In the genomic region with DNA sequence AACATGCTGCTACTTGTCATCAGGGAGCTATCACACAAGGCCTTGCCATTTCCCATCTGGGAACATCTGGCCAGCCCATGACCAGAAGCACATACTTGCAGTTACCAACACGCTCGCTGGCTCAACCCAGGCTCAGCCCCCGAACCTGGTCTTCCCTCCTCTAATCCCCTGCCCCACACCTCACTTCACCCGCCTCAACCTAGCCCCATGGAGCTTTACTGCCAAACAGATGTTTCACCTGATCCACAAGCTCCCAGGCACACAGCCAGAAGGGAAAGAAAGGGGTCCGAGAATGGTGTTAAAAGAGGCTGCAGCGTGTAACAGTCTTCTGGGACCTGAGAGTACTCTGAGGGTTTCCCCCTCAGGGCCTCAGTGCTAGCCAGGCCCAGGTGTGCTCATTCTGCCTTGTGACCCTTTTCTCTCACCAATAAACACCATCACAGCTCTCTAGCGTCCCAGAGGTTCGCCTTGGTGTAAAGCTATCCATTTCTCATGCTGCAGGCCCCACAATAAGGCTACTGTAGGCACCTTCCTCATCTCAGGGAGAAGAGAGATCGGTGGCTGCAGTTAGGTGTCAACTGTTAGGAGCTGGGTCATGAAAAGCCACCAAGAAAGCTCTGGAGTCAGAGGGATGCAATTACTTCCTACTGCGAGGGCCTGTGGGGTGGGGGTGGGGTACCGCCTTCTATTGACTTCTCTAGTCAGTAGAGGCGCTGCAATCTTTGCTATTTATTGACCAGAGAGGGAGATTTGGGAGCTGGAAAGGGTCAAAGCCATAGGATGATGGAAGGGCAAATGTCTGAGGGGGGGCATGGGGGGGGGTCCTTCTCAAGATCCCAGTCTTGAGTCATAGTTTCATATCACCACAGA, we compare ENCODE assay signal across 13 mouse cellular contexts.
A peak's percentile ranks its signal among the peaks of the same experiment; 100 is the strongest.
DNase-seq lines count a peak whose midpoint lies in the region; ATAC-seq and TF ChIP-seq lines count a peak whose summit lies in the region.
"Had no signal": no experiment of that assay in that cellular context is flagged by ENCODE, and none has a peak within 500 bp of the region (broad histone marks: within the 10 kb centered on the region; RNA-seq: fewer than 3 reads in every experiment).

No protein-coding gene starts in this region.

- H3K4me1 ChIP-seq in forebrain, embryonic 10.5 days, result peaks cover 89% of the 10 kb centered on the region
- H3K4me1 ChIP-seq in forebrain, embryonic 13.5 days, result peaks cover 88% of the 10 kb centered on the region
- no peaks in the 10 kb centered on the region for H3K4me1 ChIP-seq in liver, postnatal 0 days (ENCODE audit: insufficient read depth)
- no peaks in the 10 kb centered on the region; the same call in 1 of the 2 replicates for H3K4me1 ChIP-seq in liver, embryonic 12.5 days
- peaks cover 19% of the 10 kb centered on the region for H3K4me1 ChIP-seq in embryonic facial prominence, embryonic 15.5 days
- peaks cover 56% of the 10 kb centered on the region for H3K4me1 ChIP-seq in limb, embryonic 13.5 days

- H3K27me3 ChIP-seq in forebrain, embryonic 10.5 days (ENCODE audit: poor library complexity, severe bottlenecking), result no peaks in the 10 kb centered on the region
- H3K27me3 ChIP-seq in forebrain, embryonic 13.5 days, result no peaks in the 10 kb centered on the region
- H3K27me3 ChIP-seq in liver, postnatal 0 days (ENCODE audit: insufficient read depth, low read length), result no peaks in the 10 kb centered on the region
- no peaks in the 10 kb centered on the region for H3K27me3 ChIP-seq in liver, embryonic 12.5 days (replicated peaks)
- no peaks in the 10 kb centered on the region for H3K27me3 ChIP-seq in embryonic facial prominence, embryonic 15.5 days
- H3K27me3 ChIP-seq in limb, embryonic 13.5 days, result peaks cover 36% of the 10 kb centered on the region

- H3K4me3 ChIP-seq in forebrain, embryonic 10.5 days, result no peak overlapping the region
- H3K4me3 ChIP-seq in forebrain, embryonic 13.5 days, result no peak overlapping the region
- no peak overlapping the region for H3K4me3 ChIP-seq in liver, postnatal 0 days (ENCODE audit: low read depth, low read length)
- H3K4me3 ChIP-seq in liver, embryonic 12.5 days, result no peak overlapping the region
- H3K4me3 ChIP-seq in embryonic facial prominence, embryonic 15.5 days (replicated peaks), result no peak overlapping the region
- H3K4me3 ChIP-seq in limb, embryonic 13.5 days, result no peak overlapping the region

- no peak overlapping the region for H3K9ac ChIP-seq in forebrain, embryonic 13.5 days
- H3K9ac ChIP-seq in liver, postnatal 0 days (replicated peaks), result no peak overlapping the region
- no peak overlapping the region for H3K9ac ChIP-seq in liver, embryonic 12.5 days
- no peak overlapping the region for H3K9ac ChIP-seq in embryonic facial prominence, embryonic 15.5 days
- H3K9ac ChIP-seq in limb, embryonic 13.5 days, result no peak overlapping the region
- H3K9ac ChIP-seq: lung, embryonic 14.5 days had no signal

- TF ChIP-seq CTCF in liver, postnatal 0 days (IDR thresholded peaks at IDR 0.05; ENCODE audit: low read depth), result 0 out of 2 replicates have a peak, but pooled peaks have one; percentile 4

- H3K4me2 ChIP-seq in forebrain, embryonic 13.5 days, result no peak overlapping the region
- H3K4me2 ChIP-seq in liver, postnatal 0 days (ENCODE audit: low read depth, low read length), result no peak overlapping the region
- H3K4me2 ChIP-seq in liver, embryonic 12.5 days, result no peak overlapping the region
- no peak overlapping the region for H3K4me2 ChIP-seq in embryonic facial prominence, embryonic 15.5 days (replicated peaks)
- H3K4me2 ChIP-seq in limb, embryonic 13.5 days (replicated peaks), result peak overlapping the region; percentile 27; the same call in 1 of the 2 replicates
- H3K4me2 ChIP-seq: lung, embryonic 14.5 days had no signal

- peak overlapping the region; percentile 57 for H3K27ac ChIP-seq in forebrain, embryonic 10.5 days
- H3K27ac ChIP-seq in forebrain, embryonic 13.5 days, result no peak overlapping the region; the same call in 1 of the 2 replicates
- no peak overlapping the region for H3K27ac ChIP-seq in liver, postnatal 0 days (ENCODE audit: low read depth)
- no peak overlapping the region for H3K27ac ChIP-seq in liver, embryonic 12.5 days
- no peak overlapping the region for H3K27ac ChIP-seq in embryonic facial prominence, embryonic 15.5 days (replicated peaks)
- peak overlapping the region; percentile 48; the same call in 1 of the 2 replicates for H3K27ac ChIP-seq in limb, embryonic 13.5 days

- no peak for DNase-seq in forebrain, embryonic 10.5 days (ENCODE audit: extremely low spot score, low spot score)
- DNase-seq in liver, postnatal 0 days, result no peak
- no peak for DNase-seq in right cerebral cortex, postnatal 10 days (ENCODE audit: low spot score in 2 of 2)
- DNase-seq: cerebellum, adult 11 months; gastrocnemius, postnatal 10 days; heart, postnatal 4 days; left cerebral cortex, postnatal 4 days; lung, embryonic 14.5 days had no signal

- H3K9me3 ChIP-seq in forebrain, embryonic 10.5 days, result no peaks in the 10 kb centered on the region
- no peaks in the 10 kb centered on the region for H3K9me3 ChIP-seq in forebrain, embryonic 13.5 days (replicated peaks)
- H3K9me3 ChIP-seq in liver, postnatal 0 days (ENCODE audit: low read length), result no peaks in the 10 kb centered on the region
- H3K9me3 ChIP-seq in liver, embryonic 12.5 days (replicated peaks), result no peaks in the 10 kb centered on the region
- H3K9me3 ChIP-seq in embryonic facial prominence, embryonic 15.5 days (replicated peaks), result no peaks in the 10 kb centered on the region
- no peaks in the 10 kb centered on the region for H3K9me3 ChIP-seq in limb, embryonic 13.5 days

- no peak for TF ChIP-seq EP300 in liver, postnatal 0 days (IDR thresholded peaks at IDR 0.05; ENCODE audit: low read depth)

- no peak for ATAC-seq in forebrain, embryonic 13.5 days
- no peak for ATAC-seq in liver, postnatal 0 days
- ATAC-seq in liver, embryonic 12.5 days, result no peak
- 0 out of 2 replicates have a peak, but pooled peaks have one; percentile 22 for ATAC-seq in embryonic facial prominence, embryonic 15.5 days (ENCODE audit: insufficient number of reproducible peaks, low FRiP score, low TSS enrichment, low read depth)
- peak; percentile 85 for ATAC-seq in limb, embryonic 13.5 days (ENCODE audit: low FRiP score, low read depth)
- no peak for ATAC-seq in erythroid progenitor cell, adult 5-6 weeks (replicated peaks; ENCODE audit: low FRiP score, poor library complexity, severe bottlenecking)

- peaks cover 51% of the 10 kb centered on the region for H3K36me3 ChIP-seq in forebrain, embryonic 10.5 days (replicated peaks)
- no peaks in the 10 kb centered on the region for H3K36me3 ChIP-seq in forebrain, embryonic 13.5 days (ENCODE audit: poor library complexity, severe bottlenecking)
- H3K36me3 ChIP-seq in liver, postnatal 0 days (replicated peaks; ENCODE audit: insufficient read depth, low read length), result 0 out of 2 replicates have a peak, but pooled peaks cover 3% of the 10 kb centered on the region
- H3K36me3 ChIP-seq in liver, embryonic 12.5 days, result peaks cover 7% of the 10 kb centered on the region
- H3K36me3 ChIP-seq in embryonic facial prominence, embryonic 15.5 days, result no peaks in the 10 kb centered on the region
- no peaks in the 10 kb centered on the region for H3K36me3 ChIP-seq in limb, embryonic 13.5 days

- WGBS in forebrain, embryonic 10.5 days, result 68% methylated on average over 12 of the region's 12 CpGs
- 62% methylated on average over 12 of the region's 12 CpGs for WGBS in forebrain, embryonic 13.5 days
- WGBS in liver, postnatal 0 days (ENCODE audit: insufficient replicate concordance), result 71% methylated on average over 12 of the region's 12 CpGs
- whole genome bisulfite sequencing in liver, embryonic 12.5 days (ENCODE audit: insufficient replicate concordance), result 72% methylated on average over 12 of the region's 12 CpGs
- 44% methylated on average over 12 of the region's 12 CpGs for WGBS in embryonic facial prominence, embryonic 15.5 days
- 12% methylated on average over 12 of the region's 12 CpGs for WGBS in limb, embryonic 13.5 days

Comparison
In these comparisons a context has a peak if more than half of its experiments do, and no peak if none do; other contexts are left out.
1. H3K27ac ChIP-seq: peak in forebrain, embryonic 10.5 days (single experiment) and limb, embryonic 13.5 days (single experiment); none in forebrain, embryonic 13.5 days (single experiment), liver, postnatal 0 days (single experiment), liver, embryonic 12.5 days (single experiment) and embryonic facial prominence, embryonic 15.5 days (single experiment).
2. ATAC-seq: peak in embryonic facial prominence, embryonic 15.5 days (single experiment) and limb, embryonic 13.5 days (single experiment); none in forebrain, embryonic 13.5 days (single experiment), liver, postnatal 0 days (single experiment), liver, embryonic 12.5 days (single experiment) and erythroid progenitor cell, adult 5-6 weeks (single experiment).